Mouse (Mus musculus) right cerebral cortex, postnatal 4 days (tissue): ENCODE data around the gene Elk4.

ENCODE experiments used
- DNase-seq: peaks from one replicate; pipeline ENCODE4 v3.0.0-alpha.2; 2022

The Elk4 gene

DNA sequence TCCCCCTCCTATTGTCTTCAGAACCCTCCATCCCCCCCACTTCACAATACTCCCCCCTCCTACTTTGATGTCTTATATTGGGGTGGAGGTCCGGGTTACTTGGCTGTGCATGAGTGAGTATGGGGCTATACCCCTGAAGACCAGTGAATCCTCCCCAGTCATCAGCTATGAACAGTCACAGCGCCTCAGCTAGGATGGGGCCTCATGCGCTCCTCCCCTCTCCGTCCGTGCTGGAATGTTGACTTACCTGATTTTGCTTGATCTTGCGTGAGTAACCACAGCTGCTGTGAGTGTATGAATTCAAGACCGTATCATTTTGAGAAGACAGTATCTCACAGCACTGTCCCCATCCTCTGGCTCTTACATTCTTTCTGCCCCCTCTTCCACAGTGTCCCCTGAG, 12.5 kb downstream of the Elk4 start:
- DNase-seq, result no peak

DNA sequence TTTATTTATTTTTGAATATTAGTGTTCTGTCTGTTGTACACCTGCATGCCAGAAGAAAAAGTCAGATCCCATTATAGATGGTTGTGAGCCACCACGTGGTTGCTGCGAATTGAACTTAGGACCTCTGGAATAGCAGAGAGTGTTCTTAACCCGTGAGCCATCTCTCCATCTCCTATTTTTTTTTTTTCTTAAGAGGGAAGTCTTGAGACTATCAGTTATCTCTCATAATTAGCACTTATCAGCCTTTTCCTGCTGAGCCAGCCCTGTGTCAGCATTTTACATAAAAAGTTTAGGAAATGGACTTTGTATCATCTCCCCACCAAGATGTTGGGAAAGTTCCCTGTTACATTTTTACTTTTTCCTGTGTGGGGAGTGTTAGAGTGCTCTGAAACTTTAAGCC, 14.7 kb downstream of the Elk4 start:
- no peak for DNase-seq

DNA sequence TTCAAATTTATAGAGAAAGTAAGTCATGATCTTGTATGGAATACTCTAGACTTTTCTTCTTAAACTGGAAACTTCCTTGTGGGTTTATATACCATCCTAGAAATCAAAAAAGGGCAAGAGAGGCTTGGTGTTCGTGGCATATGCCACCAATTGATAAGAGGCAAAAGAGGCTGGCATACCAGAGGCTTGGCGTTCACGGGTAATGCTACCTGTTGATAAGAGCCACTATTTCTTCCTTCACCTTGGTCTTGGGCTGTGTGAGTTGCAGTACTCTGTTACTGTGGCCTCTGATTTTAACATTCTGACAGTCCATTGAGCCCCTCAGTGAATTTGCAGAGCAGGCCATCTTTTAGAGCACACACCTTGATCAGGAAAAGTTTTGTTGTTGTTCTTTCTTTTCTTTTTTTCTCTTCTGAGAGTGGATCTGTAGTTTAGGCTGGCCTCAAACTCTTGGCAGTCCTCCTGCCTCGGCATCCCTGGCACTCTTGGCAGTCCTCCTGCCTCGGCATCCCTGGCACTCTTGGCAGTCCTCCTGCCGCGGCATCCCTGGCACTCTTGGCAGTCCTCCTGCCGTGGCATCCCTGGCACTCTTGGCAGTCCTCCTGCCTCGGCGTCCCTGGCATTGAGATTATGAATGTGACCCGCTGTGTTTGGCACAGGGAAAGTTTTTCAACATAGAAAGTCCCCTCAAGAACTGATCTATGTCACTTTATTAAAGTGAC, 19.7 kb downstream of the Elk4 start:
- DNase-seq, result no peak

DNA sequence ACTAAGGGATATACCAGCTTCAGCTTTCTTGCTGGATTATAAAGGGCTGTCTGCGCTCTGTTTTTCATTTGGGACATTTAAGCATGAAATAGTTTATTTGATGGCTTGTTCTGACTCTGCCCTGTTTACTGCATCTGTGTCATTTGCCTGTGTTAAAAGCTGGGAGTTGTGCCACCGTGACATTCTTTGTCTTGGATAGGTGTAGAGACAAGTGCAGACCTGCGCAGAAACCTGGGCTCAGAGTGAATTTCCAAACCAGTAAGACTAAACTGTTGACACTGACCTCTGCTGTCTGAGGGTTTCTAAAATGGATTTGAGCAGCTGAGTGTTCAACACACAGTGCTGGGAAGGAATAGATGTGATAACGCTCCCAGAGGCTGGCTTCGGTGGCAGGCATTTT, 20.6 kb downstream of the Elk4 start:
- DNase-seq, result no peak

DNA sequence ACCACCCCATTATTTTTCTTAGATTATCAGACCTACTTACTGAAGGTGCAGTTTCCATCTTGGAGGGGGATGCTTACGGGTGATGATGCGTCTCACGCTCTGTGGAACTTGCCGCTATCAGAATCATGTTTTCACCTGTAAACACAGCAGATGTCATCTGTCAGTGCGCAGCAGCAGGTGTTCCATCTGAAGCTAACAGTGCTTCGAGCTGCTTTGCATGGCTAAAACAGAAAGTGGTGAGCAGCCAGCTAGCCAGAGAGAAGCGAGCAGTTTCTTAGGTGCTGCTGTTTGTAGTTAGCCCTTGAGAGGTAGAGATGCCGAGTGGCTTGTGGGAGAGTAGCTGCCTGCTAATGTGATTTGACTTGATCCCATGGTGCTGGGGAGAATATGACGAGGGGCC, 21.0 kb downstream of the Elk4 start:
- no peak for DNase-seq

DNA sequence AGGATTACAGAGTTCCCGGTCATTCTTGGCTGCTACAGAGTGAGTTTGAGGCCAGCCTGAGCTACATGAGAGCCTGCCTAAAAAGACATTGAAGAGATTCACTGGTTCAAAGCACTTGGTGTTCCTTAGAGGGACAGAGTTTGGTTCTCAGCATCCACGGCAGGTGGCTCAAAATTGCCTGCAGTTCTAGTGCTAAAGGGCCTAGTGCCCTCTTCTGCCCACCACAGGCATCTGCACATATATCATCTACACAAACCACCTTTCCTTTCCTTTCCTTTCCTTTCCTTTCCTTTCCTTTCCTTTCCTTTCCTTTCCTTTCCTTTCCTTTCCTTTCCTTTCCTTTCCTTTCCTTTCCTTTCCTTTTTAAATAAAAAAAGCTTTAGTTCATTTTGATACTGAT, 23.2 kb downstream of the Elk4 start:
- no peak for DNase-seq

DNA sequence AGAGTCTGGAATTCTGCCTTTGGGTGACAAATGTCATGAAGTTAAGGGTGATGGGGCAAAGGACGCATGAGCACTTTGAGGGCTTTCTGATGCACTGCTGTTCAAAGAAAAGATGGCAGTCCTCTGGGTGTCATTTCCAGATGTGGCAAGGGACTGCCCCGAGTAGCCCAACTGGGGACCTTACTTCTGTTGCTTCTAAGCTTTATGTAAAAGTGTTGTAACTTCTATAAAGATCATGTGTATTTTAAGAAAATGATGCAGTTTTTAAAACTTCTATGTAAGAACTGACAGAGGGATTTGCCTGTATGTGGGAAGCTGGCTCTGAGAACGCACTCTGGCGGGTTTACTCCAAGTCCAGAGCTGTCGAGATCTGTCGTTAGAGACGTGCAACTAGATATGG, 24.8 kb downstream of the Elk4 start:
- DNase-seq, result no peak

DNA sequence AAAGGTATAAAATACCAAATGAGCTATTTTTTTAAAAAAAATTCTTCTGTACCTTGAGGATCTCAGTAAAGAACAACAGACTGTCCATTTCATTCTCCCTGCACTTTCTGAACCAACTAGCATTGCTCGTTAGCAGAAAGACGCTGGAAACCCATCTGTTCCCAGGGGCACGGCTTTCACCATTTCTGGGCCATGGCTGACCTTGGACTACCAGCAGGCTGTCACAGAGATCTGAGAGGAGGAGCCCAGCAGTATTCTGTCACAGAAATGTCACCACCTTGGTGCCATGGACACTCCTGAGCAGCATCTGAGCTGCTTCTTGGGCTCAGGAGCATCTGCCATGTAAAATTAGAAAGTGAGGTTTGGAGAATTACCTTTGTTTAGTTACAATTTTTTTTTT, 30.3 kb downstream of the Elk4 start:
- no peak for DNase-seq

DNA sequence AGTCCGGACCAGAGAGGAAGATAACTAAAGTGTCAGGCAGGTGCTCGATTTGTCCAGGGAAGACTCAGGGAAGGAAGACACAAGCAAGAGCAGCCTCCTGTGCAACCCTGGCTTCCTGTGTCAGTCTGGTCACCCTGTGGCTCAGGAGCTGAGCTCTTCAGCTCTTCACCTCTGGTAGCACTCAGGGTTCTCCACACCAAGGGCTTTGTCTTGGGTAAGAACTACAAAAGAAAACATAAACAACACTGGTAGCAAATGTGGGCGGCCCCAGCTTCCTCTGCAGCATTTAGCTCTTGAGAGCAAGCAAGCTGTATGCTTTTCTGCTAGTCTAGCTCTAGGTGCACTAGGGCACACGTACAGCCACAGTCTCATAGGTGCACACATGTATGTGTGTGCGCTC, 31.3 kb downstream of the Elk4 start:
- DNase-seq, result no peak

DNA sequence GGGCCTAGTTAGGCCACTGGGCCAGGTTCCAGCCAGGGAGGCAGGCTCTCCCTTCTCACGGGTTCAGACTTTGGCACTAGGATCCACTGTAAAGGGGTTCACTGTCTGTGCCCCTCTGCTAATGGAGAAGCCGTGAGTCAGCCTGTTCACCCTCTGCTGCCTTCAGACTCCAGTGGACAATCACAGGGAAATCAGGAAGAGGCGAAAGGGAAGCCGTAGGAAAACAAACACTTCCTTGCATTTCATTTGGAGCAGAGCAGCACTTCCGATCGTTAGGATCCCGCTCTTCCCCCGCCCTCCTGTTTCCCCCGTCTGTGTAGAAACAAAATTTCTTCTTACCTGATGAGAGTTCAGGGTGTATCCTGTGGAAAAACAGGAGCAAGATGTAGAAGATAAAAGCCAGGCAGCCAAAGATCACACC, 32.8 kb downstream of the Elk4 start:
- DNase-seq, result peak; percentile 27

DNA sequence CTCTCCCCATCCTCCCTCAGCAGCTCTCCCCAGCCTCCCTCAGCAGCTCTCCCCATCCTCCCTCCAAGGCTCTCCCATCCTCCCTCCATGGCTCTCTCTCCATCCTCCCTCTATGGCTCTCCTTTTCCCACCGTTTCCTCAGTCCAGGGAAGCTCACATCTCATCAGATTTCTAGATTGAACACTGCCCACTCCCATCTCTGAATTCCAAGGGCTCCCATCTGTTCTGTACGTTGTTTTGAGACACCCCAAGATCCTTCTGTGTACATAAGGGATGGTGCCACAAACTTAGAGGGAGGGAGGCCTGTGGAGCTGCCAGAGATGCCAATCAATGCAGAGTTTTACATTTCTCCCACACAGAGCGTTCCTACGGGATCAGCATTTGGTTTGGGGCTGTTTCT, 36.4 kb downstream of the Elk4 start:
- no peak for DNase-seq

DNA sequence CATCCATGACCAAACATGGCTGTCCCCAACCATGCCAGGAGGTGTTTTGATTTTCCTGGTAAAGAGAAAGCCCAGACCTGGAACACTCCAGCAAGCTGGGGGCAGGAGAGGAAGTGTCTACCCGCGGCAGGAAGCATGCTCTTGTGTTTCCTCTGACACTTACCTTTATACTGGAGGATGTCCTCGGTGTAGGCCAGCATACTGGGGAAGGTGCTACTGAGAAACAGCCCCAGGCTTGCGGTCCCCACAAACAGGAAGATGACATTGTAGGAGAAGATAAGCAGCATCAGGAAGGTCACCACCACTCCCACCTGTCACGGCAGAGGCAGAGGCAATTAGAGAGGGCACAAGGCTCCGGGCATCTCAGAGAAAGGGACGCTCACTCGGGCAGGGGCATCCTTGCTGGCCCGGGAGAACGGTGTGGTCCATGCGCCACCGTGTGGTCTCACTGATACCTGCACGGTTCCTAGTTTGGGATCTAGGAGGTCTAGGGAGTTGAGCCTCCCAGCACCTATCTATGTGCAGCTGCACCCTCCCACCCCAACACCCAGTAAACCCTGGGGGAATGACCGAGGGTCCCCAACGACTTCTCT, 38.8 kb downstream of the Elk4 start:
- DNase-seq, result peak; percentile 71

DNA sequence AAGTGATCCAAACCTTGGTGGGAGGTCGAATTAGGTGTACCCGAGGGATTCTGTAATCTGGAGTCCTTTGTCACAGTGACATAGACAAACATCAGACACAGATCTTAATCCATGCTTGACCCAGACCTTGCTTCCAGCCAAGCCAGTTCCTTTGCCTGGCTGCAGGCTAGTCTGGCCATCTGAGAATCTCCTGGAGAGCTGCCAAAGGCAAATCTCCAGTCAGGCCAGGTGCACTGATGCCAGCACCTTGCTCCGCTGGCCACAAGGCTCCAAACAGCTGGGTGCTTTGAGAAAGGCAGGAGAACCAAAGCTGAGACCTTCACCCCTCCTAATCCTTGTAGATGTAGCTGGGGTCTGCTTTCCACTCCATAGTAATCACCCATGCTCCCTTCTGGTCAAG, 44.3 kb downstream of the Elk4 start:
- DNase-seq, result no peak

DNA sequence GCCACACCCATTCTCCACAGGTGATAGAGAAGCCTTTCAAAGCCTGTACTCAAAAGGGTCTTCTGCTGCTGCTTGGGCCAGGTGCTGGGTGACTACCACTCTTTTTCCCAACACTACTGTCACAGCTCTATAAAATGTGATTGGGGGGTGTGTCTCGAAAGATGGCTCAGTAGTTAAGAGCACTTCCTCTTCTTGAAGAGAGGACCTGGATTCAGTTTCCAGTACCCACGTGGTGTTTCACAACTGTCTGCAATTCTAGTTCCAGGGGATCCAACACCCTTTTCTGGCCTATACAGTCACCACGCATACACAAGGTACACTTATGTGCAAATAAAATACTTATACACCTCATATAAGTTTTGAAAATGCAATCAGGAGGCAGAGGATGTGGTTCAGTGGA, 47.0 kb downstream of the Elk4 start:
- DNase-seq, result no peak

DNA sequence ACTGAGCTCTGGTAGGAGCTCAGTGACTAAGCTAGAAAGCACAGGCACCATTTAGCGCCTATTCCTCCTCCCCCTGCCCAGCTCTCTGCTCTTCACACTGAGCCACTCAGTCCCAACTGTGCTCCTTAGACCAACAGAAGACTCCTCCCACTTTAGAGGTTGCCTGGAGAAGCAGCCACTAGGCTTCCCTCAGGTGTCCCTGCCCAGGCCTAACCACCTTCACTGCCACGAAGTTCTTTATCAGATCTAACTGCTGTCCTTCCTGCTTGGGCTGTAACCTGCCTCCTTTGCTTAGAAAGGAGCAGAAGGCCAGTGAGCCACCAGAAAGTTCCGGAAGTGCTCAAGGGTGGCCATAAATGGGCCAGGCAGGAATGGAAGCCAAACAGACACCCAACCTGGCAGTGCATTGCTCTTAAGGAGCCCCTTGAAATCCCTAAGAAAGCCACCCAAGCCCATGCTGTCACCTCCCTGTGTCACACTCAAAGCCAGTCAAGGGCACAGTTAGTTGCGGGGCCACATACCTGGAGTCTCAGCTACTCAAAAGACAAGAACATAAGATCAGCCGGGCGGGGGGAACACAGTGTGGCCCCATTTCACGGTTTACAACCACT, 47.8 kb downstream of the Elk4 start:
- no peak for DNase-seq

DNA sequence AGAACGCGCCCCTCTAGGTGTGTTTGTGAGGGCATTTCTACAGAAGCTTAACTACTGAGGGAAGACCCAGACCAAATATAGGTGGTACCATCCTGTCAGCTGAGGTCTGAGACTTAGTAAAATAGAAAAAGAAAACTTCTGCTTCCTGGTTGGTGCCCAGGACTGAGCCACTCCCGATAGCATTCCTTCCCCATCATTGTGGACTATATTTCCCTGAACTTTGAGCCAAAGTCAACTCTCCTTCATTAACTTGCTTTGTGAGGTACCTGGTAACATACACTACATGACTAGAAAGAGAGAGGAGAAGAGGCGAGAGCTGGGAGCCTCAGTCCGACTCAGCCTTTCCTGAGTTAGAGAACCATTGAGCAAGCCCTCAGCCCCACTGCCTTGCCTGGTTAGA, 51.2 kb downstream of the Elk4 start:
- no peak for DNase-seq

DNA sequence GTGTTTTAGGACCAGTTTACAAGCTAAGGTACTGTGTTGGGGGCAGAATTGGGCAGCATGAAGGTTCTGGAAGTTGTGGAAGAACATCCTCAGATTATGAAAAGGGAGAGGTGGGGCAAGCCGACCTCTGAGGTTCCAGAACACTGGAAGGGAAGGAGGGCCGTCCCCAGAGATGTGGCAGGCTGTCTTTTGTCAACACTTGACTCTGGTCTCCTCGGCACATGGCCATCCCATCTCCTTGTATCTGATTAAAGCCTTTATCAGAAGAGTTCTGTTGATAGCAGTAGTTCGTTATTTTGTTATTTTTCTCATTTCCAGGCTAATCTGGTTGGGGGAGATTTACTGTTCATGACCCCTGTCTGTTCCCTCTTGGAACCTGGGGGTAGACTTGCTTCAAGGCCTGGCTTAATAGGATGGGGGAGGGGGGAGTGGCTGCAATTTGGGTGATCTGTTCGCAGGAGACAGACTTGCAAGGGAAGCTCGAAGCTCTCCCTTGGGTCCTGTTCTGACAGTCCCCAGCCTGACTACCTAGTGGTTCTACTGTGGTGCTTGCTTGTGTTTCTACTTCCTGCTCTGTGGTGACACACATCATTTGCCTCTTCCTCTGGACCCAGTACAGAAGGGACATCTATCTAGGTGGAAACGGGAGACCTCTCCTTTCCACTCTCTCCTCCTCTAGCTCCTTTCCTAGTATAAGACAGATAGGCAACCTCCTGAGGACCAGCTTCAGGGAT, 52.8 kb downstream of the Elk4 start:
- DNase-seq, result no peak

DNA sequence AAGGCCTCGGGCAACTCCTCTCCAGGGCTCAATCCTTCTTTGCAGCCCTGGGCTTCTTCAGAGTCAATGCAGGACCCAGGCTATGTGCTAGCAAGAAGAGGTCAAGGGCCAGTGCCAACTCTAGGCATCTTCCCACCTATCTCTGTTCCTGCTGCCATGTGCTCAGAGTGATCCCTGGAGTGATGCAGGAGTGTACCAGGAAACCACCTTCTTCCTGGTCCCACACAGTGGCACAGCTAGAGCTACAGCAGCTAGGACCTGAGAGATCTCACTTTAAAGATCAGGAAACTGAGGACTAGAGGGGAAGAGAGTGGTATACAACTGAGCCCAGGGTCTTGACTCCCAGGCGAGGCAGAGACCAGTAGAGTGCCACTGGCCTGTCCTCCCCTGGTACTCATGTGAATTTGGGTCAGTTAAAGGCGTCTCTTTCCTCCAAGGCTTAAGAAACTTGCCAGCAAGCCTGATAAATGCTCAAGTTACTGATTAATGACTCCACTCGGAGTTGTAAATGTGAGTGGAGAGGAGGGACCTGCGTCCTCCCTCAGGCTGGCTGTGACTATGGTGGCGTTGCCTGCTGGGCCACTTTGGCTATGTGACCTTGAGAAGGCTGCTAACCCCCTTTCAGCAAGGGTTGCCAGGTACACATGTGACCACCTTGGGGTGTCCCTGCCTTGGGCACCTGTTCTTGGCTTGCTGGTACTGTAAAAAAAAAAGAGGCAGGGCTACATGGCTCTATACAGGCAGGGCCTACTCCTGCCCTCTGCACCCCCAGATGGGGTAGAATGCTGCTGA, 54.5 kb downstream of the Elk4 start:
- DNase-seq, result no peak

DNA sequence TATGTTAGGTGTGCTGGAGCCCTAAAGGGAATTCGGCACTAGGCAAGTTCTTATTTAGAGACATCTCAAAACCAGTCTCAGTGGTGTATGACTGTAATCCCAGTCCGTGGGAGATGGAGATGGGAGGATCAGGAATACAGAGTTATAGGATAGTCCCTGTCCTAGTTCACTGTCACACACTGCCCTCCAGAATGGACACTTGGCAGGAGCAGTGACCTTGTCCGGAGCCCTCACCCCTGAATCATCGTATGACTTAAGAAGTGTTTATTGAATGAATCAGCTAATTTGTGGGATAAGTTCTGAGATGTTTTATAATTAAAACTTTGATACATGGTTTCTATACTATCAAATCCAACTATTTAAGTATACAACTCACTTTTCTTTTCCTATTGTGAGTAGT, 55.7 kb downstream of the Elk4 start:
- DNase-seq, result no peak

DNA sequence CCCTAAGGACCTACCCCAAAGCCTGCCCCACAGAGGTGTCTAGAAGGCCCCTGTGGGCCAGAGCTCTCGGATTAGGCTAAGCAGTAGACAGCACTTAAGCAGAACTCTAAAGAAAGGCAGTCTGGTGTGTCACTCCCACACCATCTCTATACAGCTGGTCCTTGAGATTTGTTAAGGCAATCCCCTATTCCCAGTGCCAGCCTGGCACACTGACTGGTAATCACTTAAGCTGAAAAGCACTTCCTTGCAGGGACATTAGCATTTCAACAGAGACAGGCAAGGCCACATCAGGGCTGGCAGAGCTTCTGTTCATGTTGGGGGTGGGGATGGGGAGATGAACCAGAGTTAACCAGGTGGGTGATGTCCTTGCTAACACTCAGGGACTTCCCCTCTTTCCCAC, 57.6 kb downstream of the Elk4 start:
- no peak for DNase-seq

DNA sequence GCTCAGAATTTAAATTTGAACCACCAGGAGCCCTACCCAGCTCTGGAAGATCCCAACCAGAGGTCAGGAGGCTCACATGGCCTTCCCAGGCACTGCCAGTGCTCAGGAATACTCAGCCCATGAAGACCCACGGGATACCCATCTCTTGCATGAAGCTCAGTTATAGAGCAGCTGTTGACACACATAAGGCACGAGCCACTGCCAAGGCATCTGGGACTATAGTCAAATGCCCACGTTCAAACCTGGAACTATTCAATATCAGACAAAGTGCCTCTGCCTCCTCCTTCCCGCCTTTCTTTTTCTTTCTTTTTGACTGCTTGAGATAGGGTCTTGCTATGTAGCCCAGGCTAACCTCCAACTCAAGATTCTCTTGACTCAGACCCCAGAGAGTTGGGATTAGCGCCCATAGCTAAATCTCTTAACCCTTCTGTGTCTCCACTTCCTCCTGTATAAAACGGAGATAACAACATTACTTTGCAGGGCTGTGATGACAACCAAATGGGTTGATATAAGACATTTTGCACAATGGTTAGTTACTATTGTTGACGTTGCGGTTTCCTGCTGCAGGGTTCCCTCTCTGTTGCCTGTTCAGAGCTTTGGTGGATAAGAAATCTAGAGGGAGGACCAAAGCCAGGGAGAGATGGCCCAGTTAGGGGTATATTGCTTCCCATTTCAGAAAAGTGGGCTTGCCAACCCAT, 58.2 kb downstream of the Elk4 start:
- DNase-seq, result no peak
